Mouse (Mus musculus): Measurements from ENCODE around the gene Gm10638. TPM values are rescaled to one million over a fixed set of nuclear protein-coding genes. Genes with fewer than 3 reads are reported as not detected.

The Gm10638 gene
- polyA plus RNA-seq, 1 experiment: 2.2 TPM

DNA sequence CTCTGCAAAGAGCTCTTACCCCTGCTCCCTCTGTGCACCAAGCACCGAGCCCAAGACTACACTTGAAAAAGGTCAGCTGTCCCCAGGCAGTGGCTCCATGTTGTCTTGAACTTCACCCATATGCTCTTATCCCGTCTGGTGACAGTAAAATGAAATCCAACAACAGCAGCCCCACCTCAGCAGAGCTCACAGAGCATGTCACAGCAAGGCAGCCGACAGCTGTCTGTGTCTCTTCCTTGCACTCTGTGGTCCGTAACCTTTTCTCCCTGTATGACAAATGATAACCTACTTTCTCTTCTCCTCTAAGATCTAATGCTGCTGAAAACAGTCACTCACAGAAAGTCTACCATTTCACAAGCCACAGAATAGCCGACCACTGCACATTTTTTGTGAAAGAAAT is 38.7 kb upstream of the Gm10638 start:
- Histone ChIP-seq H3K27me3 (ENCODE audit: control insufficient read depth, insufficient read depth, low read length) (no peaks in the 10 kb centered on the region), H3K4me1 (replicated peaks; ENCODE audit: control insufficient read depth, insufficient read depth, low read length) (peaks cover 36% of the 10 kb centered on the region), H3K27ac (ENCODE audit: control insufficient read depth, insufficient read depth, low read length) (peak overlapping the region; percentile 79), H3K36me3 (ENCODE audit: control insufficient read depth, insufficient read depth, low read length) (no peaks in the 10 kb centered on the region), H3K4me3 (ENCODE audit: control insufficient read depth, insufficient read depth, low read length) (no peak overlapping the region)
- TF ChIP-seq POLR2A (IDR thresholded peaks at IDR 0.05; ENCODE audit: control insufficient read depth, extremely low read depth, insufficient read depth, low read length, poor library complexity) (no peak), CTCF (IDR thresholded peaks at IDR 0.05; ENCODE audit: borderline replicate concordance, control insufficient read depth, extremely low read depth, insufficient read depth, low read length, poor library complexity) (0 out of 2 replicates have a peak, but pooled peaks have one; percentile 22)
- peak; percentile 41 for DNase-seq
- WGBS: 51% methylated on average over 5 of the region's 5 CpGs

DNA sequence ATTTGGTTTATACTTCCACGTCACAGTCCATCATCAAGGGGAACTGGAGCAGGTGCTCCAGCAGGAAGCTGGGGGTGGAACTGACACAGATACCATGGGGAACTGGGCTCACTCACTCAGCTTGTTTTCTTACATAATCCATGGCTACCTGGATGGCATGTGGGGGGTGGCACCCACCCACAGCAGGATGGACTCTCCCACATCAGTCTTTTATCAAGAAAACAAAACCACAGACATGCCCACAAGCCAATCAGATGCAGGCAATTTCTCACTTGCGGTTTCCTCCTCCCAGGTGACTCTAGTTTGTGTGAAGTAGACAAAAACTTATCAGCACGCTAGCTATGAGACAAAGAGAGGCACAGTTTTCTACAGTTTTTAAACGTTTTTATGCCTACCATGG is 37.6 kb upstream of the Gm10638 start:
- TF ChIP-seq POLR2A (IDR thresholded peaks at IDR 0.05; ENCODE audit: control insufficient read depth, extremely low read depth, insufficient read depth, low read length, poor library complexity) (no peak), CTCF (IDR thresholded peaks at IDR 0.05; ENCODE audit: borderline replicate concordance, control insufficient read depth, extremely low read depth, insufficient read depth, low read length, poor library complexity) (no peak)
- Histone ChIP-seq H3K27me3 (ENCODE audit: control insufficient read depth, insufficient read depth, low read length) (no peaks in the 10 kb centered on the region), H3K27ac (ENCODE audit: control insufficient read depth, insufficient read depth, low read length) (peak overlapping the region; percentile 79), H3K4me1 (replicated peaks; ENCODE audit: control insufficient read depth, insufficient read depth, low read length) (peaks cover 38% of the 10 kb centered on the region), H3K36me3 (ENCODE audit: control insufficient read depth, insufficient read depth, low read length) (no peaks in the 10 kb centered on the region), H3K4me3 (ENCODE audit: control insufficient read depth, insufficient read depth, low read length) (no peak overlapping the region)
- 4% methylated on average over 4 of the region's 4 CpGs for WGBS
- DNase-seq: peak; percentile 82

DNA sequence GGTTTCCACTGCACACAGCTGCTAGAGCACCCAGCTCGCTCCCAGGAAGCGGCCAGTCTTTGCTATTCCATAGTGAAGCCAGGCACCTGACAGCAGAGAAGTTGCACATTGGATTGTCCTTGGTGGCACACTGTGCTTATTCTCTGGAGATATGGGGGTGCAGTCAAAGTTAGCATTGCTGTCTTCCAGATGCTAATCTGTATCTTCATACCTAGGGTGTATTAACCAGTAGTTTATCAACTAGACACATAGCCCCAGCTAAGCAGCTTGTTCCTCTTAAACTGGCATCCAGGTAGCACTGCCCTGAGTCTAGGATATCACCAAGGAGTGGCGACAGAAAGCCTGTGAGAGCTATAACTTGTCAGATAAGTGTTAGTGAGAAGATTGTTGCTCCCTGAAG is 32.9 kb upstream of the Gm10638 start:
- WGBS: 98% methylated on average over 3 of the region's 3 CpGs
- no peak for TF ChIP-seq POLR2A (IDR thresholded peaks at IDR 0.05; ENCODE audit: control insufficient read depth, extremely low read depth, insufficient read depth, low read length, poor library complexity)
- no peak for TF ChIP-seq CTCF (IDR thresholded peaks at IDR 0.05; ENCODE audit: borderline replicate concordance, control insufficient read depth, extremely low read depth, insufficient read depth, low read length, poor library complexity)
- Histone ChIP-seq H3K27me3 (ENCODE audit: control insufficient read depth, insufficient read depth, low read length) (no peaks in the 10 kb centered on the region), H3K4me1 (replicated peaks; ENCODE audit: control insufficient read depth, insufficient read depth, low read length) (peaks cover 28% of the 10 kb centered on the region), H3K27ac (ENCODE audit: control insufficient read depth, insufficient read depth, low read length) (peak overlapping the region; percentile 21; the same call in 1 of the 2 replicates), H3K4me3 (ENCODE audit: control insufficient read depth, insufficient read depth, low read length) (no peak overlapping the region), H3K36me3 (ENCODE audit: control insufficient read depth, insufficient read depth, low read length) (peaks cover 18% of the 10 kb centered on the region)
- no peak for DNase-seq

DNA sequence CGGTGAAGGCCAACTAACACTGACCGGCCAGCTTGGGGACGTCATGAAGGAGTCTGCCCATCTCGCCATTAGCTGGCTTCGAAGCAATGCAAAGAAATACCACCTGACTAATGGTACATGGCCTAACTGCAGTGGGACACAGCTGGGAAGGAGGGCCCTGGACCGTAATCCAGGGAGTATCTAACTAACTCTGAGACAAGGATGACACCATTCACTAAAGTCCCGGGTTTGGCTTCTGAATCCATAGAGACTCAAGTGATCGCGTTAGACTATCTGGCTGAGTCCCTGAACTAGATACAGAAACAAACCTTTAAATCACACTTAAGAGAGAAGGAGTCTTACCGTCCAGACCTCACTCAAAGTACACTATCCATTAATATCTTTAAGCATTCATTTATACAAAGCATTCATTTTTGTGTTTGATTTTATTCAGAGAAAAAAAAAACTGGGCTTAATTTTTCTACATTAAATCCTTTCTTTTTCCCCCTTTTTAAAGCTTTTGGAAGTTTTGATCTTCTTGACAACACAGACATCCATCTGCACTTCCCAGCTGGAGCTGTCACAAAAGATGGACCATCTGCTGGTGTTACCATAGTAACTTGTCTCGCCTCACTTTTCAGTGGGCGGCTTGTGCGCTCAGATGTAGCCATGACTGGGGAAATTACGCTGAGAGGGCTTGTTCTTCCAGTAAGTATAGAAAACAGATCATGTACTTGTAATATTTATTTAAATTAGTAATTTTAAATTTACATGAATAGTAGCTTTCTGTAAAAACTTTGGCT is 31.9 kb upstream of the Gm10638 start:
- Histone ChIP-seq H3K4me1 (replicated peaks; ENCODE audit: control insufficient read depth, insufficient read depth, low read length) (peaks cover 24% of the 10 kb centered on the region), H3K27me3 (ENCODE audit: control insufficient read depth, insufficient read depth, low read length) (no peaks in the 10 kb centered on the region), H3K27ac (ENCODE audit: control insufficient read depth, insufficient read depth, low read length) (no peak overlapping the region), H3K36me3 (ENCODE audit: control insufficient read depth, insufficient read depth, low read length) (peaks cover 26% of the 10 kb centered on the region), H3K4me3 (ENCODE audit: control insufficient read depth, insufficient read depth, low read length) (no peak overlapping the region)
- TF ChIP-seq POLR2A (IDR thresholded peaks at IDR 0.05; ENCODE audit: control insufficient read depth, extremely low read depth, insufficient read depth, low read length, poor library complexity) (no peak), CTCF (IDR thresholded peaks at IDR 0.05; ENCODE audit: borderline replicate concordance, control insufficient read depth, extremely low read depth, insufficient read depth, low read length, poor library complexity) (no peak)
- WGBS: 96% methylated on average over 14 of the region's 14 CpGs
- DNase-seq: no peak

DNA sequence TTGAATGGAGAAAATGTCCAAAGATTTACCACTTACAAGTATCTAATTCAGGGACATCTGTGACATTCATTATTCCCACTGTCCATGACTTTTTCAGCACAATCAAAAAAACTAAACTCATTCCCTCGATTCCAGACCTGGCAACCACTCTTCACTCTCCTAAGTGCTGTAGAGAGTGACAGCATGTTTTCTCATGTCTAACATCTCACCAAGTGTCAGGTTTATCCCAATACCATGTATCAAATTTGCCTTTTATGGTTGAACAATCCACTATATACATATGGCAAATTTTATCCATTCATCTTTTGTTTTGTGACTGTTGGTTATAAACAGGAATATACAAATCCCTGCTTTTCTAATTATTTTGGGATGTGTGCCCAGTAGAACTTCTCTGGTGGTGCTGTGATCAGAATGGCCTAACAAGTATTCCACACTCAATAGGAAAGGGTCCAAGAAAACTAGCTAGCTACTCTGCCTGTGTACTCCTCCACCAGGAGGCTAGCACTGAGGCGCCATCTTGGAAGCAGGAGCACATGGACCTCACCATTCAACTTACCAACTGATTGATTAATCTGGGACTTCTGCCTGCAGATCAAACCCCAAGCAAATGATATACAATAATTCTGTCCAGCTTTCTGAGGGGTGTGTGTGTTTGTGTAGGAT is 27.0 kb upstream of the Gm10638 start:
- no peak for TF ChIP-seq CTCF (IDR thresholded peaks at IDR 0.05; ENCODE audit: borderline replicate concordance, control insufficient read depth, extremely low read depth, insufficient read depth, low read length, poor library complexity)
- H3K27me3 ChIP-seq (ENCODE audit: control insufficient read depth, insufficient read depth, low read length): no peaks in the 10 kb centered on the region
- peaks cover 22% of the 10 kb centered on the region for H3K36me3 ChIP-seq (ENCODE audit: control insufficient read depth, insufficient read depth, low read length)
- no peak overlapping the region for H3K27ac ChIP-seq (ENCODE audit: control insufficient read depth, insufficient read depth, low read length)
- 96% methylated on average over 2 of the region's 2 CpGs for WGBS
- no peak for DNase-seq
- no peak overlapping the region for H3K4me3 ChIP-seq (ENCODE audit: control insufficient read depth, insufficient read depth, low read length)
- H3K4me1 ChIP-seq (replicated peaks; ENCODE audit: control insufficient read depth, insufficient read depth, low read length): peaks cover 11% of the 10 kb centered on the region

DNA sequence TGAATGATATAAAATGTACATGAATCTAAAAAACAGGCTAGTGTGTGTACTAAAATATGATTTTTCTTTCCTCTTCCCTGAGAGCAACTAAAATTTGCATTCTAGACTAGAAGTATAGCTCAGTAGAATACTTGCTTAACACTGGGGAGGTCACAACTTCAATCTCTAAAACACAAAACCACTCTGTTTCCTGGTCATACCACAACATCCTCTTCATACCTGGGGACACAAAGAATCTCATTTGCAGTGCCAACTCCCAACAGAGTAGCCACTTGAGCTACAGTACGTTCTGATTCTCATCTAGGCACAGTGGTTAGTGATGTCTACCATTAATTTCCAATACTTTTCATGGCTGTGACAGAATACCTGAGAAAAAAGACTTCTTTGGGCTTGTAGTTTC is 26.1 kb upstream of the Gm10638 start:
- Histone ChIP-seq H3K27ac (ENCODE audit: control insufficient read depth, insufficient read depth, low read length) (no peak overlapping the region), H3K36me3 (ENCODE audit: control insufficient read depth, insufficient read depth, low read length) (peaks cover 16% of the 10 kb centered on the region), H3K4me3 (ENCODE audit: control insufficient read depth, insufficient read depth, low read length) (no peak overlapping the region), H3K4me1 (replicated peaks; ENCODE audit: control insufficient read depth, insufficient read depth, low read length) (peaks cover 11% of the 10 kb centered on the region), H3K27me3 (ENCODE audit: control insufficient read depth, insufficient read depth, low read length) (no peaks in the 10 kb centered on the region)
- DNase-seq: no peak
- TF ChIP-seq CTCF (IDR thresholded peaks at IDR 0.05; ENCODE audit: borderline replicate concordance, control insufficient read depth, extremely low read depth, insufficient read depth, low read length, poor library complexity) (no peak), POLR2A (IDR thresholded peaks at IDR 0.05; ENCODE audit: control insufficient read depth, extremely low read depth, insufficient read depth, low read length, poor library complexity) (no peak)
- 22% methylated on average over 1 of the region's 1 CpGs for WGBS

All from thymus, adult 2 months (tissue).